Mouse (Mus musculus) cerebellum, adult 8-10 months (tissue): ENCODE results near the gene Nfkbie.

ENCODE experiments used
- DNase-seq: peaks from one replicate; pipeline ENCODE4 v3.0.0; 2022

Gene Nfkbie

GRCm38 (mm10) chr17:45555452-45556106, at the start of gene Nfkbie:
Nfkbie (plus strand) TSS chr17:45555703.
- DNase-seq: peak; percentile 93

- DNase-seq: peak; percentile 30
These were observed 49.5 kb upstream of the Nfkbie start for GRCm38 (mm10) chr17:45505941-45506465.

- DNase-seq: peak; percentile 95
These were observed 48.8 kb upstream of the Nfkbie start, which contains the start of gene Aars2 for GRCm38 (mm10) chr17:45506700-45507189. Aars2 (plus strand) TSS chr17:45506841.

GRCm38 (mm10) chr17:45510871-45511270, 44.6 kb upstream of the Nfkbie start:
- DNase-seq: no peak

GRCm38 (mm10) chr17:45511757-45512156, 43.7 kb upstream of the Nfkbie start:
- no peak for DNase-seq

- peak; percentile 31 for DNase-seq
These were observed 40.2 kb upstream of the Nfkbie start for GRCm38 (mm10) chr17:45515204-45515726.

GRCm38 (mm10) chr17:45515806-45516205, 39.7 kb upstream of the Nfkbie start:
- DNase-seq: peak; percentile 28

GRCm38 (mm10) chr17:45516488-45516887, 39.0 kb upstream of the Nfkbie start:
- peak; percentile 97 for DNase-seq

- DNase-seq: peak; percentile 40
These were observed 38.4 kb upstream of the Nfkbie start for GRCm38 (mm10) chr17:45517135-45517534.

- peak; percentile 47 for DNase-seq
These were observed 37.8 kb upstream of the Nfkbie start for GRCm38 (mm10) chr17:45517549-45518215.

GRCm38 (mm10) chr17:45518766-45519475, 36.6 kb upstream of the Nfkbie start:
- peak; percentile 83 for DNase-seq

- DNase-seq: peak; percentile 42
These were observed 35.4 kb upstream of the Nfkbie start for GRCm38 (mm10) chr17:45520136-45520535.

GRCm38 (mm10) chr17:45523263-45523662, 32.2 kb upstream of the Nfkbie start, which contains the start of gene Tcte1:
Tcte1 (plus strand) TSS chr17:45523434.
- DNase-seq: no peak

- DNase-seq: peak; percentile 41
These were observed 30.5 kb upstream of the Nfkbie start for GRCm38 (mm10) chr17:45524961-45525360.

- no peak for DNase-seq
These were observed 28.9 kb upstream of the Nfkbie start for GRCm38 (mm10) chr17:45526571-45526970.

- DNase-seq: peak; percentile 91
These were observed 25.1 kb upstream of the Nfkbie start for GRCm38 (mm10) chr17:45530346-45530782.

- no peak for DNase-seq
These were observed 22.6 kb upstream of the Nfkbie start for GRCm38 (mm10) chr17:45532896-45533295.

GRCm38 (mm10) chr17:45536264-45536663, 19.2 kb upstream of the Nfkbie start:
- DNase-seq: no peak

- no peak for DNase-seq
These were observed 17.1 kb upstream of the Nfkbie start for GRCm38 (mm10) chr17:45538394-45538793.

- DNase-seq: no peak
These were observed 15.8 kb upstream of the Nfkbie start for GRCm38 (mm10) chr17:45539664-45540063.

GRCm38 (mm10) chr17:45542129-45542528, 13.4 kb upstream of the Nfkbie start:
- DNase-seq: no peak

GRCm38 (mm10) chr17:45542705-45543104, 12.8 kb upstream of the Nfkbie start:
- no peak for DNase-seq

- no peak for DNase-seq
These were observed 12.4 kb upstream of the Nfkbie start for GRCm38 (mm10) chr17:45543115-45543514.
